Mouse (Mus musculus) heart, postnatal 36 days (tissue): Measurements from ENCODE around the gene Gtpbp4. TPM values are rescaled to one million over a fixed set of nuclear protein-coding genes. Genes with fewer than 3 reads are reported as not detected.
"Not testable (repeated sequence)": the region's sequence is repeated elsewhere in the genome, so short reads cannot be mapped to it uniquely, and the experiment has no call there.

Experiments used
- DNase-seq, 2 experiments: peaks; one replicate each; pipeline ENCODE4 v3.0.0; 2021 to 2022
- intact Hi-C: fragments of 180-260 bp; cut with DNase I; formaldehyde crosslinking; loops from one replicate; pipeline ENCODE4 v1.15.1; 2025
- total RNA-seq, 2 experiments: library from RNA; stranded (reverse); gene quantifications; 2 replicates each; pipeline ENCODE4 v1.2.3; 2021

Gene Gtpbp4
- 10 to 100 TPM; 39.5 to 42.0 TPM for total RNA-seq

GRCm38 (mm10) chr13:8995990-8996786 lies at the start of gene Gtpbp4:
Gene Gtpbp4 (minus strand): TSS chr13:8996083.
- intact Hi-C loops, result loop anchor here (1.0 to 10.0 kb wide), 5 partner anchors 97 to 769 kb away; partner anchors contain the start of genes Larp4b, Wdr37 and Zmynd11
- DNase-seq, result peak; percentile 95 to 97

GRCm38 (mm10) chr13:9044731-9045130 lies 48.8 kb upstream of the Gtpbp4 start:
- no peak for DNase-seq
- intact Hi-C loops, result no loop called here

- DNase-seq, result no peak
- intact Hi-C loops, result no loop called here
Measured at GRCm38 (mm10) chr13:9043289-9044049, 47.6 kb upstream of the Gtpbp4 start.

DNA sequence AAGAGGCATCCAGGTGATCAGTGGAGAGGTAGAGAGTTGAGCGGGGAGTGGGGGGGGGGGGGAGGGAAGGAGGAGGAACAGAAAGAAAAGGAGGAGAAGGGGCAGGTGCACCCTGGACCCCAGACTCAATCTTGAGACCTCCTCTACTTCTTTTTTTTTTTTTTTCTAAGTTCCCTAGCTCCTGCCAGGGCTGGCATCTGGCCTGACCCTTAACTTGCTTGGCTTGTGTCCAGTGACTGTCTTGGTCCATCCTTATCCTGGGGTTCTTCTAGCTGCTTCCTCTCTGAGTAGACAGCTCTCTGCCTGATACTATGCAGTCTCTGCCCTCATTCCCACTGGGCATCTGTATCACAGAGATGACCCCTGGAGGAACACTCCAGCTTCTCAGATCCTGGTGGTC lies 44.7 kb upstream of the Gtpbp4 start:
- intact Hi-C loops, result no loop called here
- DNase-seq, result no peak

DNA sequence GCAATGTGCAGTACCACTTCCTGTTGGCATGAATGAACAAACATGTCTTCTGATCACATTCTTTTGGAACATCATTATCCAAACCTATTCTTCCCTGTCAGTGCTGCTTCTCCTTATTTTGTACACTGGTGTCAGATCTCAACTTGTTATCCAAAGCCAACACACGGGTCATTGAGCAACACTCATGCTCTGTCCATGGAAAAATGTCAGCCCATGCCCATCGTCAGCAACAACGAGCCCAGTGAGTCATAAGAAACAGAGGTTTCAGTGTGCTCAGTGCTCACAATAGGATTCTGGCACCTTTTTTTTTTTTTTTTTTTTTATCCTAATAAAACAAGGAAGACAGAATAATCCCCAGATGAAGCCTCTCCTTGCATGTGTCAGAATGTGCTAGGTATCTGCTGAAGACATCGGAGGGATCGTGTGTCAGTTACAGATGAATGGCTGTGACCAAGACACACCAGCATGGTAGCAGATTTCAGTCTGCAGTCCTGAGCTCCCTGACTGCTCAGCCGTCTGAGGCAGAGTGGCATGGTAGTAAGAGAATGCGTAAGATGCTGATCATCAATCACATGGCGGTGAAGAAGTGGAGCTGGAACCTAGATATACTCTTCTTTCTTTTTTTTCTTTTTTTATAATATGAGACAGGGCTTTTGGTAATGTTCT lies 36.2 kb upstream of the Gtpbp4 start:
- DNase-seq, result no peak
- intact Hi-C loops, result no loop called here

- intact Hi-C loops, result no loop called here
- no peak for DNase-seq
Measured at GRCm38 (mm10) chr13:9030364-9030763, 34.5 kb upstream of the Gtpbp4 start.

GRCm38 (mm10) chr13:9027251-9027650 lies 31.4 kb upstream of the Gtpbp4 start:
- no peak for DNase-seq
- intact Hi-C loops, result no loop called here

GRCm38 (mm10) chr13:9022623-9023022 lies 26.7 kb upstream of the Gtpbp4 start:
- no peak for DNase-seq
- intact Hi-C loops, result no loop called here

- intact Hi-C loops, result no loop called here
- no peak for DNase-seq
Measured at GRCm38 (mm10) chr13:9021556-9021955, 25.7 kb upstream of the Gtpbp4 start.

GRCm38 (mm10) chr13:9019713-9020112 lies 23.8 kb upstream of the Gtpbp4 start:
- intact Hi-C loops, result no loop called here
- no peak for DNase-seq

- intact Hi-C loops, result no loop called here
- DNase-seq, result no peak
Measured at GRCm38 (mm10) chr13:9018974-9019587, 23.2 kb upstream of the Gtpbp4 start.

DNA sequence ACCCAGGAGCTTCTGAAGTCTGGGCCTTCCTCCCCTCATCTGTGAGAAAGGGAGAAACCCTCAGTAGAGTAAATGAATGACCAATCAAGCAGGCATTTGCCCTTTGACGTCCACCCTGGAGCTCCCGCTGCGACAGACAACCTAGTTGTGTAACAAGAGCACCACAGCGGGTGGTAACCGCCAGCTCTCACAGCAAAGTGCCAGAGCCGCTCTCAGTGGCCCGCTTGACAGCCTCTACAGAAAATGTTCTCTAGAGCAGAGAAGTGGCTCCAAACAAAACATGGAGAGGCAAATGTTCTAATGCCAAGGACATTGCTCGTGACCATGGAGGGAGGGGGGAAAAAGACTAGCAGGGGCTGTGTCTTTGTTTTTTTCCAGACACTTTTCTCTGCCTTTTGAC lies 21.3 kb upstream of the Gtpbp4 start:
- no peak for DNase-seq
- intact Hi-C loops, result no loop called here

GRCm38 (mm10) chr13:9014431-9014830 lies 18.5 kb upstream of the Gtpbp4 start:
- intact Hi-C loops, result no loop called here
- no peak for DNase-seq

- no peak for DNase-seq
- intact Hi-C loops, result no loop called here
Measured at GRCm38 (mm10) chr13:9013483-9013882, 17.6 kb upstream of the Gtpbp4 start.

DNA sequence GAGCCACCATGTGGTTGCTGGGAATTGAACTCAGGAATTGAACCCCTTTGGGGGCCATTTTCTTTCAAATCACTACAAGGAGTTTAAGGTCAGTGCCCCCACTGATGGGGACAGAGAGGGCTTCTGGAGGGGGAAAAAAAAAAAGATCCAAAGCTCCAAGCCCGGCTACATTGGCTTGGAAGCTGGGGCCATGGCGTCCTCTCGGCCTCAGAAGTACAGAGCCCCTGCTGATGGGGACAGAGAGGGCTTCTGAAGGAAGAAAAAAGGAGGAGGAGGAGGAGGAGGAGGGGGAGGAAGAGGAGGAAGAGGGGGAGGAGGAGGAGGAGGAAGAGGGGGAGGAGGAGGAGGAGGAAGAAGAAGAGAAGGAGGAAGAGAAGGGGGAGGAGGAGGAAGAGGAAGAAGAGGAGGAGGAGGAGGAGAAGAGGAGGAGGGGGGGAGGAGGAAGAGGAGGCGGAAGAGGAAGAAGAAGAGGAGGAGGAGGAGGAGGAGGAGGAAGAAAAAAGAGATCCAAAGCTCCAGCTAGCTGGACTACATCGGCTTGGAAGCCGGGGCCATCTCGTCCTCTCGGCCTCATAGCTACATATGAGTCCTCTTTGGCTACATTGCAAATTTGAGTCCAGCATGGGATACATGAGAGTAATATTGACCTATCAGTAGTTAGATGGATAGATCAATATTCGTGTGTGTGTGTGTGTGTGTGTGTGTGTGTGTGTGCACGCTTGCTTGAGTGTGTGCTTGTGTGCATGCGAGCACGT lies 15.9 kb upstream of the Gtpbp4 start:
- intact Hi-C loops, result no loop called here
- peak; percentile 69 to 74 for DNase-seq

- intact Hi-C loops, result no loop called here
- DNase-seq, result no peak
Measured at GRCm38 (mm10) chr13:9003306-9003705, 7.4 kb upstream of the Gtpbp4 start.

DNA sequence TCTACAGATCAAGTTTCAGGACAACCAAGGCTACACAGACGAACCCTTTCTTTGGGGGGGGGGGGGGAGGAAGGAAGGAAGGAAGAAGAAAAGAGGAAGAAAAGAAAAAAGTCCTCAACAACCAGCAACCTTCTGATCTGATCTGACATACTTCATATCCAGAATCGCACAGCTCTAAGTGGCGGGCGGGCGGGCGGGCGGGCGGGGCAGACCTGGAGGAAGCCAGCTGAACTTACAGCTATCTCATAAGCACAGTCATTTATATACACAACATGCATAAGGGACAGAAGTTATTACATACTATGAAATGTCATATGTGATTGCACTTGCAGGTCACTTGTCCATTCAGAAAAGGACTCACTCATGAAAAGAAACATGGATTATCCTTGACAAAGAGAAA lies 3.6 kb upstream of the Gtpbp4 start:
- intact Hi-C loops, result loop anchor here (5.0 to 10.0 kb wide), 4 partner anchors 127 to 765 kb away; partner anchors contain the start of genes Wdr37 and Zmynd11
- no peak for DNase-seq

DNA sequence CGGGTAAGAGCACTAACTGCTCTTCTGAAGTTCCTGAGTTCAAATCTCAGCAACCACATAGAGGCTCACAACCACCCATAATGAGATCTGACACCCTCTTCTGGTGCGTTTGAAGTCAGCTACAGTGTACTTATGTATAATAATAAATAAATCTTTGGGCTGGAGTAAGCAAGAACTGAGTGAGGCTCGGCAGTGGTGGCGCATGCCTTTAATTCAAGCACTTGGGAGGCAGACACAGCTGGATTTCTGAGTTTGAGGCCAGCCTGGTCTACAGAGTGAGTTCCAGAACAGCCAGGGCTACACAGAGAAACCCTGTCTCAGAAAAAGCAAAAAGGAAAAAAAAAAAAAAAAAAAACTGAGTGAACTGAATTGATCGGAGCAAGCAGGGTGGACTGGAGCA lies 1.3 kb upstream of the Gtpbp4 start:
- intact Hi-C loops, result loop anchor here (5.0 to 10.0 kb wide), 4 partner anchors 125 to 768 kb away; partner anchors contain the start of genes Wdr37 and Zmynd11
- DNase-seq, result not testable (repeated sequence)

DNA sequence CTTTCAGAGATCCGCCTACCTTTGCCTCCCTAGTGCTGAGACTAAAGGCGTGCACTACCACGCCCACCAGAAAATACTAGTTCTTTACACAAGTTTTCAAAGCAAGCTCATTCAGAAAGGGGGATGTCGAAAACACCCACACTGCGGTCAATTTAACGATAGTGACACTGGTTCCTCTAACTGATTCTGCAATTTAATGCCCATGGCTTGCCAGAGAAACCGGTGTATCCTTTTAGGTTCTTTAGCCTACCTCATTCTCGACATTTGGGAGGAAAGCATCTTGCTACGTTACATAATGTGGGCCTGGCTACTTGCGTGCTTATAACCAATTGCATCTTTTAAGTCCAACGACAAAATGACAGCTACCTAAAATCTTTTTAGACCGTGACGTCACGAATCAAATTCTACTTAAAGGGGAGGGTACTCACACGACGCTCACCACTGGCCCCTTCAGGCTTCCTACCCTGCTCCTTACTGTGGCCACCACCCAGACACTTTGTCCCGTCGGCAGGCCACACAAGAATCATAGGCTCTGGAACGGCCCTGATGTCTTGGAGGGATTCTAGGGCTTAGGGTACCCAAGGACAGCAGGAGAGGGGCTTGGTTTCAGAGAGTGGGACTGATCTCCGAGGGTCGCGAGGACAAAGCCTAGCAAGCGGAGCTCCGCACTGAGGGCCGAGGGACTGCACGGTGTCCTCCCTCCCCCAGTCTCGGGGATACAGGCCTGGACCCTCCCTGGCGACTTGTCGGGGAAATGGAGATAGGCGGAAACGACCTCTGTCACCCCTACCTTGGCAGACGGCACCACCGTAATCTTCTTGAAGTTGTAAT lies 509 bp downstream of the Gtpbp4 start:
- DNase-seq, result no peak
- intact Hi-C loops, result loop anchor here (5.0 to 10.0 kb wide), 4 partner anchors 123 to 769 kb away; partner anchors contain the start of genes Wdr37 and Zmynd11
